Mouse (Mus musculus) kidney, adult 2 months (tissue): ENCODE measurements at regions not wholly inside any gene's neighbourhood (a gene's known extent, or its start where the extent isn't known, plus 50 kb on each side); places are given as distances from the start of the nearest gene placed in this dataset.

Experiments used
- CTCF ChIP-seq: fragments of 200-500 bp; conservative IDR thresholded peaks from 2 replicates; pipeline ENCODE4 v1.5.1; 2011; ENCODE audit warnings: low read depth, mild to moderate bottlenecking, control low read depth, low read length, moderate library complexity, mixed read lengths; ENCODE audit not compliant: insufficient read depth, insufficient read length
- POLR2A ChIP-seq: fragments of 200-500 bp; IDR thresholded peaks from one replicate; pipeline ENCODE4 v1.6.1; 2011; ENCODE audit warnings: low read depth, low read length, control low read depth

GRCm38 (mm10) chr14:83246891-83247290 is 1196.5 kb upstream of the Pcdh17 start:
- TF ChIP-seq CTCF (no peak), POLR2A (no peak)
